In genomic region chr9:53398388-53398700, GRCm38 (mm10) we compare ENCODE assay signal across 7 mouse cellular contexts. TPM values are rescaled to one million over a fixed set of nuclear protein-coding genes. Genes with fewer than 3 reads are reported as not detected.
DNase-seq lines count a peak whose midpoint lies in the region; ATAC-seq and TF ChIP-seq lines count a peak whose summit lies in the region.

No protein-coding gene starts in this region.

- TF ChIP-seq POLR2A in small intestine, adult 2 months (IDR thresholded peaks at IDR 0.05; ENCODE audit: low read depth, low read length) = no peak

- 13% methylated on average over 5 of the region's 5 CpGs for WGBS in midbrain, embryonic 10.5 days
- WGBS in midbrain, embryonic 16.5 days = 10% methylated on average over 5 of the region's 5 CpGs
- 6% methylated on average over 5 of the region's 5 CpGs for WGBS in liver, embryonic 14.5 days (ENCODE audit: insufficient replicate concordance)
- WGBS in small intestine, adult 2 months = 12% methylated on average over 5 of the region's 5 CpGs

- no peak overlapping the region for H3K4me3 ChIP-seq in midbrain, embryonic 10.5 days
- H3K4me3 ChIP-seq in midbrain, embryonic 16.5 days (ENCODE audit: low read depth, low read length) = no peak overlapping the region
- no peak overlapping the region for H3K4me3 ChIP-seq in liver, embryonic 14.5 days (ENCODE audit: insufficient read depth in 1 of 2, low read depth in 2 of 2, low read length in 2 of 2)
- no peak overlapping the region for H3K4me3 ChIP-seq in small intestine, adult 2 months (ENCODE audit: low read depth, low read length)

- H3K9ac ChIP-seq in midbrain, embryonic 16.5 days (ENCODE audit: low read depth, low read length) = no peak overlapping the region
- no peak overlapping the region for H3K9ac ChIP-seq in liver, embryonic 14.5 days (replicated peaks)

- no peak for TF ChIP-seq EP300 in liver, embryonic 14.5 days (IDR thresholded peaks at IDR 0.05; ENCODE audit: low read depth)

- H3K36me3 ChIP-seq in midbrain, embryonic 10.5 days = no peaks in the 10 kb centered on the region
- H3K36me3 ChIP-seq in midbrain, embryonic 16.5 days (ENCODE audit: control insufficient read depth, insufficient read depth, low read length) = no peaks in the 10 kb centered on the region
- no peaks in the 10 kb centered on the region for H3K36me3 ChIP-seq in liver, embryonic 14.5 days (replicated peaks; ENCODE audit: control insufficient read depth, insufficient read depth, low read depth)
- peaks cover 13% of the 10 kb centered on the region for H3K36me3 ChIP-seq in small intestine, adult 2 months (ENCODE audit: control insufficient read depth, insufficient read depth, low read length)

- H3K27ac ChIP-seq in midbrain, embryonic 10.5 days (replicated peaks) = no peak overlapping the region
- no peak overlapping the region for H3K27ac ChIP-seq in midbrain, embryonic 16.5 days (ENCODE audit: low read length)
- H3K27ac ChIP-seq in liver, embryonic 14.5 days = no peak overlapping the region
- H3K27ac ChIP-seq in small intestine, adult 2 months (ENCODE audit: insufficient read depth, low read depth, low read length) = no peak overlapping the region

- H3K4me1 ChIP-seq in midbrain, embryonic 10.5 days = peaks cover 6% of the 10 kb centered on the region
- H3K4me1 ChIP-seq in midbrain, embryonic 16.5 days (ENCODE audit: control insufficient read depth, insufficient read depth, low read length) = no peaks in the 10 kb centered on the region
- H3K4me1 ChIP-seq in liver, embryonic 14.5 days (replicated peaks; ENCODE audit: control insufficient read depth in 2 of 2, insufficient read depth in 2 of 2, low read length in 1 of 2) = 0 out of 4 replicates have a peak, but pooled peaks cover 0 to 2% of the 10 kb centered on the region in 2 experiments
- peaks cover 5% of the 10 kb centered on the region; the same call in 1 of the 2 replicates for H3K4me1 ChIP-seq in small intestine, adult 2 months (ENCODE audit: control insufficient read depth, insufficient read depth, insufficient read length, low read length)

- ATAC-seq in midbrain, embryonic 16.5 days = no peak
- no peak for ATAC-seq in liver, embryonic 14.5 days (ENCODE audit: insufficient read depth)

- H3K27me3 ChIP-seq in midbrain, embryonic 10.5 days (ENCODE audit: low read depth, poor library complexity, severe bottlenecking) = no peaks in the 10 kb centered on the region
- no peaks in the 10 kb centered on the region for H3K27me3 ChIP-seq in midbrain, embryonic 16.5 days (ENCODE audit: control insufficient read depth, insufficient read depth, low read depth, low read length)
- no peaks in the 10 kb centered on the region for H3K27me3 ChIP-seq in liver, embryonic 14.5 days (ENCODE audit: control insufficient read depth, insufficient read depth, low read length)
- no peaks in the 10 kb centered on the region for H3K27me3 ChIP-seq in small intestine, adult 2 months (ENCODE audit: control insufficient read depth, insufficient read depth, low read length)

- H3K4me2 ChIP-seq in midbrain, embryonic 16.5 days (ENCODE audit: low read length) = no peak overlapping the region
- H3K4me2 ChIP-seq in liver, embryonic 14.5 days (ENCODE audit: low read depth) = no peak overlapping the region

- DNase-seq in midbrain, embryonic 10.5 days (ENCODE audit: low spot score) = peak; percentile 48
- DNase-seq in MN1 (ENCODE audit: low spot score) = peak; percentile 54
- DNase-seq in brain, adult 2 months (ENCODE audit: low read depth, low spot score) = peak; percentile 91
- DNase-seq in gastrocnemius, postnatal 10 days = peak; percentile 68
- DNase-seq in liver, embryonic 14.5 days (ENCODE audit: low read depth in 3 of 3, low spot score in 3 of 3) = peak; percentile 35 to 54 (median 42)

- no peaks in the 10 kb centered on the region for H3K9me3 ChIP-seq in midbrain, embryonic 10.5 days (replicated peaks)
- H3K9me3 ChIP-seq in midbrain, embryonic 16.5 days (replicated peaks; ENCODE audit: control insufficient read depth, low read length, poor library complexity, severe bottlenecking) = no peaks in the 10 kb centered on the region
- H3K9me3 ChIP-seq in liver, embryonic 14.5 days (ENCODE audit: control insufficient read depth, low read length) = no peaks in the 10 kb centered on the region

- peak; percentile 77 for TF ChIP-seq CTCF in liver, embryonic 14.5 days (IDR thresholded peaks at IDR 0.05; ENCODE audit: low read depth)
- peak; percentile 84; the same call in 1 of the 2 replicates for TF ChIP-seq CTCF in small intestine, adult 2 months (IDR thresholded peaks at IDR 0.05; ENCODE audit: extremely low read depth, insufficient read length, insufficient replicate concordance, low read depth, low read length)

RNA-seq across cellular contexts. Expression of gene 4930550C14Rik, which starts 3.8 kb away (rescaled TPM):
- polyA plus RNA-seq in midbrain, embryonic 10.5 days (2016; fragmentation: Nextera tagmentation; extraction: Ambion mirVana) = 0.21 and 0.25 TPM in 2 replicates
- polyA plus RNA-seq in midbrain, embryonic 16.5 days (2015; fragmentation: Nextera tagmentation; extraction: Ambion mirVana) = 0.27 and 0.28 TPM in 2 replicates
- total RNA-seq in gastrocnemius, postnatal 10 days (2021) = under 1 TPM in 1 of 2 experiments, not detected in 1; 0.61 TPM
- 0.12 and 0.64 TPM in 2 replicates for polyA plus RNA-seq in liver, embryonic 14.5 days (2012; rRNA removed)
- polyA plus RNA-seq in liver, embryonic 14.5 days (2014; fragmentation: Nextera tagmentation; extraction: Ambion mirVana) = 0.86 and 2.4 TPM in 2 replicates
- not detected in 2 replicates for polyA plus RNA-seq in small intestine, adult 2 months (2012; rRNA removed)

RNA-seq across cellular contexts. Expression of gene Kdelc2, which starts 14.5 kb away (rescaled TPM):
- polyA plus RNA-seq in midbrain, embryonic 10.5 days (2016; fragmentation: Nextera tagmentation; extraction: Ambion mirVana) = 9.4 and 10.6 TPM in 2 replicates
- 5.2 and 5.9 TPM in 2 replicates for polyA plus RNA-seq in midbrain, embryonic 16.5 days (2015; fragmentation: Nextera tagmentation; extraction: Ambion mirVana)
- 10 to 100 TPM; 12.4 to 16.8 TPM for total RNA-seq in gastrocnemius, postnatal 10 days (2021)
- 0.96 and 1.5 TPM in 2 replicates for polyA plus RNA-seq in liver, embryonic 14.5 days (2012; rRNA removed)
- polyA plus RNA-seq in liver, embryonic 14.5 days (2014; fragmentation: Nextera tagmentation; extraction: Ambion mirVana) = 2.3 and 3.0 TPM in 2 replicates
- polyA plus RNA-seq in small intestine, adult 2 months (2012; rRNA removed) = 1.5 and 2.6 TPM in 2 replicates
